Mouse (Mus musculus) embryonic facial prominence, embryonic 11.5 days (tissue): Measurements from ENCODE around the gene Cyp2d26. TPM values are rescaled to one million over a fixed set of nuclear protein-coding genes. Genes with fewer than 3 reads are reported as not detected.
"Not testable (repeated sequence)": the region's sequence is repeated elsewhere in the genome, so short reads cannot be mapped to it uniquely, and the experiment has no call there.

ENCODE experiments used
- ATAC-seq: fragments of 200-750 bp; cut with Nextera tagmentation; replicated peaks from 2 replicates; pipeline ENCODE4 v1.8.0; 2017; ENCODE audit warnings: low read depth; ENCODE audit not compliant: insufficient number of reproducible peaks, low FRiP score, low TSS enrichment
- DNase-seq: peaks from one replicate; pipeline ENCODE4 v3.0.0-alpha.2; 2015; ENCODE audit warnings: low spot score
- H3K27ac ChIP-seq: fragments of 300-500 bp; sonication (generic); replicated peaks from 2 replicates; pipeline ENCODE4 v1.5.1; 2014; ENCODE audit warnings: mild to moderate bottlenecking, low read depth, low read length, control low read depth
- H3K27me3 ChIP-seq: fragments of 300-500 bp; sonication (generic); 2 replicates; pipeline ENCODE4 v1.6.1; 2014; ENCODE audit warnings: mild to moderate bottlenecking, low read length, moderate library complexity, mixed read lengths; ENCODE audit not compliant: control insufficient read depth, insufficient read depth
- H3K36me3 ChIP-seq: fragments of 300-500 bp; sonication (generic); replicated peaks from 2 replicates; pipeline ENCODE4 v1.6.1; 2014; ENCODE audit warnings: low read depth, mild to moderate bottlenecking, low read length, moderate library complexity, mixed read lengths; ENCODE audit not compliant: control insufficient read depth, insufficient read depth
- H3K4me1 ChIP-seq: fragments of 300-500 bp; sonication (generic); 2 replicates; pipeline ENCODE4 v1.6.1; 2014; ENCODE audit warnings: low read length, mixed read lengths; ENCODE audit not compliant: control insufficient read depth, insufficient read depth
- H3K4me2 ChIP-seq: fragments of 300-500 bp; sonication (generic); 2 replicates; pipeline ENCODE4 v1.6.1; 2014; ENCODE audit warnings: low read depth, mild to moderate bottlenecking, control low read depth, low read length, moderate library complexity
- H3K4me3 ChIP-seq: fragments of 300-500 bp; sonication (generic); 2 replicates; pipeline ENCODE4 v1.5.1; 2014; ENCODE audit warnings: low read depth, low read length, control low read depth
- H3K9ac ChIP-seq: fragments of 300-500 bp; sonication (generic); replicated peaks from 2 replicates; pipeline ENCODE4 v1.6.1; 2014; ENCODE audit warnings: mild to moderate bottlenecking, control low read depth, low read length
- H3K9me3 ChIP-seq: fragments of 300-500 bp; sonication (generic); replicated peaks from 2 replicates; pipeline ENCODE4 v1.6.1; 2016; ENCODE audit warnings: mild to moderate bottlenecking, low read length, inconsistent platforms, mixed read lengths; ENCODE audit not compliant: control insufficient read depth
- WGBS: fragments of 180-500 bp; shearing (Covaris S2); extraction: QIAGEN DNeasy Blood & Tissue Kit; methylation state at CpG from one replicate; pipeline ENCODE4 v1.1.7; 2014; 5-methylcytosine and 5-hydroxymethylcytosine counted together
- polyA plus RNA-seq: library from polyadenylated mRNA; unstranded; fragments of >200 nt; fragmentation: Nextera tagmentation; extraction: Ambion mirVana; gene quantifications from 2 replicates; pipeline ENCODE4 v1.2.1, GENCODE M21; 2014

Cyp2d26 gene
- polyA plus RNA-seq, 1 experiment from 2014 or later = not detected

DNA sequence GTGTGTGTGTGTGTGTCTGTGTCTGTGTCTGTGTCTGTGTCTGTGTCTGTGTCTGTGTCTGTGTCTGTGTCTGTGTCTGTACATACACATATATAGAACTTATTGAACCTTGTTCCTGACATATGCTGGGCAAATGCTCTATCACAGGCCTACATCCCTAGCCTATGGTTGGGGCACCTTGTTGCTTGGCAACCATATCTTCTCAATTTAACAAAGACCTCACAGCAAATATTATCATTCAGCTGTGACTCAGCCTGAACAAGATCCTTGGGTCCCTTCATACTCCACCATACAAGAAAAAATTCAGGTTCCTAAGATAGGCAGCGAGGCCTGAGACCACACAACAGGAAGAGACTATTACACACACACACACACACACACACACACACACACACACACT is 640 bp downstream of the Cyp2d26 start:
- Histone ChIP-seq H3K4me2 (no peak overlapping the region), H3K36me3 (no peaks in the 10 kb centered on the region), H3K9me3 (no peaks in the 10 kb centered on the region), H3K27me3 (no peaks in the 10 kb centered on the region), H3K4me3 (no peak overlapping the region), H3K27ac (no peak overlapping the region), H3K9ac (no peak overlapping the region), H3K4me1 (no peaks in the 10 kb centered on the region)
- ATAC-seq (no peak), DNase-seq (no peak)
- WGBS = 81% methylated on average over 1 of the region's 1 CpGs

DNA sequence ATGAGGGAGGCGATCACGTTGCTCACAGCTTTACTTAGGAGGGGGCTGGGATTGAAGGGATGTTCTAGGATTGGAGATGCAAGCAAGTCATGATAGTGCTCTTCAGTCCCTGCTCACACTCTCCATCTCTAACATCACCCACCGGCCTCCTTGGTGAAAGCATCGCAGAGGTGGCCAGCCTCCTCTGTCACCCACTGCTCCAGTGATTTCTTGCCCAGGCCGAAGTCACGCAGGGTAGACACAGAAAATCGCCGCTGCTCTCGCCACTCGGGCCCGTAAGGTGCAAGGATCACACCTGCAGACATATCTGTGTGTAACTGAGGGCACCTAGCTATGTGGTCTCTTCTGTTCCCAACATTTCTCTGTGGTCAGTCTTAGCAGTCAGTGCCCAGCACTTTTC is 1.5 kb downstream of the Cyp2d26 start:
- DNase-seq = no peak
- Histone ChIP-seq H3K9ac (no peak overlapping the region), H3K4me3 (no peak overlapping the region), H3K9me3 (no peaks in the 10 kb centered on the region), H3K4me2 (no peak overlapping the region), H3K27ac (no peak overlapping the region), H3K36me3 (no peaks in the 10 kb centered on the region), H3K4me1 (no peaks in the 10 kb centered on the region), H3K27me3 (no peaks in the 10 kb centered on the region)
- no peak for ATAC-seq
- 94% methylated on average over 11 of the region's 11 CpGs for WGBS

DNA sequence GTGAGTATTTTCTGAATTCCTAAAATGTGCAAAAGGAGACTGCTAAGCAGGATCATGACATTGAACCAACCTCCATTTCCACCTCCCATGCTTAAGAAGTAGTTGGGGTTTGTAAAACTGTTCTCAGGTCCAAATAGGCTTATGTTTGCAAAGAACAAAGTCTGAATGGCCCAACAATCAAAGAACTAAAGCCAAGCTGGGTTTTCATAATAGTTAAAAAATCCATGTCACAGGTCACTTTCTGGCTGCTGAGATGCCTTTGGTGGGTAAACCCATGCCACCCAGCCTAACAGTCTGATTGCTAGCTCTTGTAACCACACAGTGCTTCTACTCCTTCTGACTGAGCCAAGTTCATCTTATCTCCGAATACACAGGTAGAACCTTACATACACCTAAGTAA is 9.5 kb downstream of the Cyp2d26 start:
- H3K4me3 ChIP-seq = no peak overlapping the region
- H3K4me2 ChIP-seq = no peak overlapping the region
- H3K4me1 ChIP-seq = no peaks in the 10 kb centered on the region
- H3K9ac ChIP-seq = no peak overlapping the region
- WGBS = 68% methylated on average over 1 of the region's 1 CpGs
- no peaks in the 10 kb centered on the region for H3K36me3 ChIP-seq
- ATAC-seq (no peak), DNase-seq (no peak)
- H3K27me3 ChIP-seq = no peaks in the 10 kb centered on the region
- no peak overlapping the region for H3K27ac ChIP-seq
- no peaks in the 10 kb centered on the region for H3K9me3 ChIP-seq

DNA sequence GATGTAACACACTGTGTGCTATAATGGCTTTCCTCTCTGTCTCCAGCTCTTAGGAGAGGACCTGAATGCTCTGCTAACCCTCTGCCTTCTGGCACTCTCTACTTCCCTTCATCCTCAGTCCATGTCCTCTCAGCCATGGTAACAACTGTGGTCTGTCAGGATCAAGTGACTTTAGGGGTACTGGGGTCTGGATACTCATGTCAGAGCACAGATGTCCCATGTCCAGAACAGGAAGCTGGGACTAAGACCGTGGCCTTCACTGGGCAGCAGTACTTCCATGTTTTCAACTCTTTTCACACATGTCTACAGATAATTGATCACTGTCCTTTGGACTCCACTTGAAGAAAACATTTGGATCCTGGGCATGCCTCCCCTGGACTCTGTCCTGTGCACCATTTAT is 10.3 kb downstream of the Cyp2d26 start:
- no peak for DNase-seq
- WGBS = 77% methylated on average over 1 of the region's 1 CpGs

DNA sequence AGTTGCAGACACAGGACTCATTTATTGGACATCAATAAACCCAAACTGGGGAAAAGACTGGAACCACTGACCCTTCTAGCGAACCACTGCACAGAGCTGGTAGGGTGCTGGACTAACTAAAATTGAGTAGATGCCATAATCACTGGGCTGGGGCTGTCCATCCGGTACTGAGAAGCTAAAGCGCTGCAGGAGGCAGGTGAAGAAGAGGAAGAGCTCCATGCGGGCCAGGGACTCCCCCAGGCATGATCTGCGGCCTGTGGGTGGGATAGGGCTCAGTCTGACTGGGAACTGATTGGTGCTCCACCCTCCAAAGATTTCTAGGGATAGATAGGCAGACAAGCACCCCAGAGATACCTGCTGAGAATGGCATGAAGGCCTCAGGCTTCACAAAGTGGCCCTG is 16.2 kb downstream of the Cyp2d26 start:
- not testable (repeated sequence) for H3K9ac ChIP-seq, H3K36me3 ChIP-seq, H3K4me2 ChIP-seq, ATAC-seq, H3K4me1 ChIP-seq, H3K27me3 ChIP-seq, H3K4me3 ChIP-seq, H3K9me3 ChIP-seq, DNase-seq, H3K27ac ChIP-seq
- WGBS = 78% methylated on average over 5 of the region's 5 CpGs

More for the DNA sequence above, 10.3 kb downstream of the Cyp2d26 start:
- no peak for ATAC-seq
- Histone ChIP-seq H3K36me3 (no peaks in the 10 kb centered on the region), H3K4me3 (no peak overlapping the region), H3K27ac (no peak overlapping the region), H3K4me2 (no peak overlapping the region), H3K4me1 (no peaks in the 10 kb centered on the region), H3K9me3 (no peaks in the 10 kb centered on the region), H3K27me3 (no peaks in the 10 kb centered on the region), H3K9ac (no peak overlapping the region)

DNA sequence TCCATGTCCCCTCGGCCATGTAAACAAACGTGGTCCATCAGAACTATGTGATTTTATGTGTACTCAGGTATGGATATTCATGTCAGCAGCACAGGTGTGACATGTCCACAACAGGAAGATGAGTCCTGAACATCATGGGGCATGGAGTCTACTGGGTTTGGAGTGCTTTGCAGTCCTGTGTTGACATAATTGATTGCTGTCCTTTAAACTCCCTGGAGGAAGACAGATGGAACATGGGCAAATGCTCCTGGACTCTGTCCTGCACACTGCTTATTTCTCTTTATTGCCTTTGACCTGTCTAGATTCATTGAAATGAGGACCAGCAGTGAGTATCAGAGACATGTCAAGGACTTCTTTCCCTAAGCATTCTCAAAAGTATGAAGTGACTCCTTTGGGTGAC is 28.2 kb downstream of the Cyp2d26 start:
- no peak overlapping the region for H3K4me3 ChIP-seq
- no peak for ATAC-seq
- H3K36me3 ChIP-seq = no peaks in the 10 kb centered on the region
- no peak overlapping the region for H3K9ac ChIP-seq
- 87% methylated on average over 2 of the region's 2 CpGs for WGBS
- no peak overlapping the region for H3K4me2 ChIP-seq
- H3K27me3 ChIP-seq = no peaks in the 10 kb centered on the region
- H3K27ac ChIP-seq = no peak overlapping the region
- DNase-seq = no peak
- H3K4me1 ChIP-seq = no peaks in the 10 kb centered on the region
- no peaks in the 10 kb centered on the region for H3K9me3 ChIP-seq

DNA sequence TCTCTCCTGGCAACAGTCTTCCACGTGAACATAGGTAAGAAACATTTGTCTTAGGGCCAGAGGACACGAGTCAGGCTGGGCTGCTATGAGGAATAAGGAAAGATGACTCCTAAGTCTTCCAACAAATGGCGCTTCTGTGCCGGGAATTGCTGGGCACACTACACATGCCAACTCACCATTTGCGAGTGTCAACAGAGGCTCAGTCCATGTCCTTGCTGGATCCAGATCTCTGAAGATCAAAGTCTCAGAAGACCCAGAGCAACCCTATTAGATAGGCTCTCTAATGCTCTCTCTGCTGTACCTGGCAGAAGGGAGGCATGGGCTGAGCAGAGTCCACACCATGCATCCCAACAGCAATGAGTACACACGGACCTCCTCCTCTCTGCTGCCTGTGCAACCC is 29.2 kb downstream of the Cyp2d26 start:
- no peak overlapping the region for H3K4me2 ChIP-seq
- ATAC-seq (no peak), DNase-seq (no peak)
- H3K4me3 ChIP-seq = no peak overlapping the region
- no peak overlapping the region for H3K9ac ChIP-seq
- H3K27me3 ChIP-seq = no peaks in the 10 kb centered on the region
- H3K27ac ChIP-seq = no peak overlapping the region
- WGBS = 85% methylated on average over 6 of the region's 6 CpGs
- no peaks in the 10 kb centered on the region for H3K4me1 ChIP-seq
- H3K36me3 ChIP-seq = no peaks in the 10 kb centered on the region
- no peaks in the 10 kb centered on the region for H3K9me3 ChIP-seq

DNA sequence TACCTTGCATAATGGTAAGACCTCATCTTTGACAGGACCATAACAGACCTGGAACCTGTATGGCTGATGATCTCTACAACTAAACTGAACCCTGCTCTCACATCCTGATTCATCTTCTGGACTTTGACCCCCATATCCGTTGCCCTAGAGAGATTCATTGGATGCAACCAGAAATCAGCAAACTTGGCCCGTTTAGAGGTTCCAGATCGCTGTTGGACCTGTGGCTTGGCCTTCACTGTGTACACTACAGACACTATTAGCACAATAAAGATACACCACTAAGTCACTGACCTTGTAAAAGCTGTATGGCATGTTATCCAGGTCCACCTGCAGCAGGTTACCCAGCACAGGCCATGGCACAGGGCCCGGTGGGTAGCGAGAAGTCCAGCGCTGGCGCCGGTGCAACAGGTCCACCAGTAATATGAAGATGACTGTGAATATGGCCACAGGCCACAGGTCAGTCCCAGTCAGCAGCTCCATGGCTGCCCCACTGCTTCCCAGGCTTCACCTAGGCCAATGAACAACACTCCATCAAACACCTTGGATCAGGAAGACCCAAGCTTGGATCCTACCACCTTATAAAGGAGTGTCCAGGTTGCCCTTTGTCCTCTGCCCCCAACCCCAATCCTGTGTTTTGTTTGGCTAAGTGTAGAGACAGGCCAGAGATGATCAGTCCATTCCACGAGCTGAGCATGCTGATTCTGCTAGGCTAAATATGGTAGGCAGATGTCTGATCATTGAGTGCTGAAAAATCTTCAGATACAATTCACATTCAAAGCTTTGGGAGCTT is 30.3 kb downstream of the Cyp2d26 start, which contains the start of gene Cyp2d40:
Gene Cyp2d40 (minus strand): TSS at position 553 of the 790 bp plus-strand sequence.
- Histone ChIP-seq H3K36me3 (no peaks in the 10 kb centered on the region), H3K27me3 (no peaks in the 10 kb centered on the region), H3K4me1 (no peaks in the 10 kb centered on the region), H3K9me3 (no peaks in the 10 kb centered on the region), H3K27ac (no peak within 1 kb of the TSS), H3K9ac (no peak within 1 kb of the TSS), H3K4me3 (no peak within 1 kb of the TSS), H3K4me2 (no peak within 1 kb of the TSS)
- DNase-seq (no peak), ATAC-seq (no peak)
- WGBS = 90% methylated on average over 9 of the region's 9 CpGs
